Mouse (Mus musculus): ENCODE results near the gene Spata21. TPM values are rescaled to one million over a fixed set of nuclear protein-coding genes. Genes with fewer than 3 reads are reported as not detected.
A peak's percentile ranks its signal among the peaks of the same experiment; 100 is the strongest.
"Not testable (repeated sequence)": the region's sequence is repeated elsewhere in the genome, so short reads cannot be mapped to it uniquely, and the experiment has no call there.

Gene Spata21
- total RNA-seq, 1 experiment from 2014 or later: not detected

DNA sequence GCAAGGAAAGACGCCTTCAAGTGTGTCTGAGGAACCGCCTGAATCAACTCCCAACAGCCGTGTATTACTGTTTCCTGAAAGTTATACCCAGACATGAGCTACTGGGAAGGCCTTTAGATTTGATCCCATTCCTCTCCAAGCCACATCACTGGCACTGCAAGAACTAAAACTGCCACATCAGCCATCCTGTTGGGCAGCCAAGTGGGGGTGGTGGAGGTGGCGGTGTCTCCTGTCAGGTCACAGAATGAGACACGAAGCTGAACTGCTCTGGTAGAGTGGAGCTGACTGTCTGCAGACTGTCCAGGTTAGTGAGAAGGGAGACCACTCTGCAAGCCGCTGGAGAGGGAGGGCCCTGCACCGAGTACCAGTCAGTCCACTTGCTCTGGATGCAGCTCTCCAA, 34.5 kb downstream of the Spata21 start:
- ATAC-seq (replicated peaks; ENCODE audit: low read depth, poor library complexity, severe bottlenecking): no peak

DNA sequence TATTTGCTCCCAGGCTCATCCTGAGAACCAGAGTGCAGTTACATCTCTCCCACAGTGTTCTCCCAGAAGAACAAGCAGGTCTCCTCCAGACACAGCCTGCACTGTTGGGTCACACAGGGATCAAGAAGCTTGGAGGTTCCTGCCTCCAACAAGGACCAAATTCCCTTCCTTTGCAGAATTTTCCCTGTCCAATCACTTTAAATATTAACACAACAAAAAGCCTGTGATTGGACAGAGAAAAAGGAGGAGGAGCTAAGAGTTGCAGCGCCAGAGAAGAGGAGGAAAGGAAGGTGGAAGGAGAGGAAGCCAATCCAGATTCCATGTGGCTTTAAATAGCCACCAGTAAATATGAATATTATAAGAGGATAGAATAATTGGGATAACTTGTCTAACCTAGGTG, 34.9 kb downstream of the Spata21 start:
- no peak for ATAC-seq (replicated peaks; ENCODE audit: low read depth, poor library complexity, severe bottlenecking)

DNA sequence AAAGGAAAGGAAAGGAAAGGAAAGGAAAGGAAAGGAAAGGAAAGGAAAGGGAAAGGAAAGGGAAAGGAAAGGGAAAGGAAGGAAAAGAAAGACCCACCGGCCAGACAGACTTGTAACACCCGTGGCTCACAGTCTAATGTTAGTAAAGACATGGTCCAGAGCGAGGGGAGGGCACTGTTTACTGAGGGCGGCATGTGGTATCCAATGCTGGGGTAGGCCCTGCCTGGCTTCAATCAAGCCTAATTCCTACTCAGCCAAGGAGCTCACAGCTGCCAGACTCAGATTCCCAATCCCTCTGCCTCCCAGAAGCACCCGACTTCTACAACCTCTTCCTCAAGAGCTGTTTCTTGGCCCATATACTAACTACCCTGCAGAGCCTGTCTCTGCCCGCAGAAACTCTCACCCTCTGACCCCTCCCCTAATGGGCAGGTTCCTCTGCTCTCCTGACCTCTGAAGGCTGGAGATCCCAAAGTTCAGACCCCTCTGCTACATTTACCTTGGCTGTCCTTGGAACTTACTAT, 41.1 kb downstream of the Spata21 start:
- ATAC-seq (replicated peaks; ENCODE audit: low read depth, poor library complexity, severe bottlenecking): no peak

DNA sequence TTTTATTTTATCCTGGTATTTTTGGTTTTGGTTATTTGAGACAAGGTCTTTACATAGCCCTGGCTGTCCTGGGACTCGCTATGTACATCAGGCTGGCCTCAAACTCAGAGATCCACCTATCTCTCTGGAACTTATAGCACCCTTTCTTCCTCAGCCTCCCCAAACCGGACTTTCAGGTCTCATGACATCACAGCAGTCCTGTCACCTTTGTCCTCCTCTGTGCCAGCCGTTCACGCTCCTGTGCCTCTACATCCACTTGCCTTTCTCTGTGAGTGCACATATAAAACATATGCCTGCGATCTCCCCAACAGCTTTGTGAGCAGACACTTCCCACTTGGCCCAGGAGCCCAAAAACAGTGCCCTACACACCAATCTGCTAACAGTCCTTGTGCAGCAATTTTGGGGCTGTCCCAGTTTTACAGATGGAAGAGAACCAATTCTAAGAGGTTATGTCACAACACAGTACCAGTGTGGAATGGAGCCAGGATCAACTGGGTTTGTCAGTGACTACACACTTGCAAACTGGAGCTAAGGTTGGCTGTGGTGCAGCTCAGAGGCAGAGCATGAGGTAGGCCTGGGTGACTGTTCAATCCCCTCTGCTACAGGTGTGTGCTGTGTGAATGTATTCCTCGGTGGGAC, 42.7 kb downstream of the Spata21 start:
- no peak for ATAC-seq (replicated peaks; ENCODE audit: low read depth, poor library complexity, severe bottlenecking)

DNA sequence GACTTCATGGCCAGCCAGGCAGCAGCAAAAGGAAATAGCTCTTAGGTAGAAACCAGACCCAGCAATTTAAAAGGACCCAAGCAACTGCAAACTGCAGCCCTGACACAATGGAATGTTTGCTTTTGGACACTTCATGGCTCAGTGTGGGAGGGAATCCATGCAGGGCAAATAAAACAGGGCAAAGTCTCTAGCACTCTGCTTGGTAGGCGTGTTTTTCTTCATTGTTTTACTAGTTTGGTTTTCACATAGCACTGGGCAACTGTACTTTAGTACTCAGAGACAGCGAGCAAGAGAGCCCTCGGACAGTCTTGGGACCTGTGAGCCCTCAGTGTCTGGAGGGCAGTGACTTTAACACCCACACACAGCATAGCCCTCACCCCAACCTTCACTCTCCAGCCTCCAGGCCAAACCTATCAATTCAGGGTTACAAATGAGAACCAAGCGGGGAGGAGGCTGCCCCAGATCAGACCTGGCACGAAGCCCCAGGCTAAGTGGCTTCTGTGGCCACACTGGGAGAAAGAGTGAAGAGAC, 43.5 kb downstream of the Spata21 start:
- no peak for ATAC-seq (replicated peaks; ENCODE audit: low read depth, poor library complexity, severe bottlenecking)

DNA sequence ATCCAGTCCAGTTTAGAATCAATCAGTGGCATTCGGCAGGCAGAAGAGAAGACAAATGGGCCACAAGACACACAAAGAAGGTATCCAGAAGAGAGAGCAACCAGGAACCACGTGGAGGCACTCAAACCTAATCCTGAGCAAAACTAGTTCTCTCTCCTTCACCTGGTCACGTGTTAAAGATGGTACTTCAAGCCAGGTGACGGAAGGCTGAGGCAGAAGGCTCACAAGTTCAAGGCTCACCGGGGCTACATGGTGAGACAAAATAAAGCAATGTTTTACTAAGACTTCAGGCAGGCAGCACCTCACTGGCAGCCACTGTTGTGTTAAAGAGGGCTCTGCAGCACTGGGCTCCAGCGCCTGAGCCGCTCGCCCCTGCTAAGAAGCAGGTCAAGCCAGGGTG, 44.1 kb downstream of the Spata21 start:
- no peak for ATAC-seq (replicated peaks; ENCODE audit: low read depth, poor library complexity, severe bottlenecking)

DNA sequence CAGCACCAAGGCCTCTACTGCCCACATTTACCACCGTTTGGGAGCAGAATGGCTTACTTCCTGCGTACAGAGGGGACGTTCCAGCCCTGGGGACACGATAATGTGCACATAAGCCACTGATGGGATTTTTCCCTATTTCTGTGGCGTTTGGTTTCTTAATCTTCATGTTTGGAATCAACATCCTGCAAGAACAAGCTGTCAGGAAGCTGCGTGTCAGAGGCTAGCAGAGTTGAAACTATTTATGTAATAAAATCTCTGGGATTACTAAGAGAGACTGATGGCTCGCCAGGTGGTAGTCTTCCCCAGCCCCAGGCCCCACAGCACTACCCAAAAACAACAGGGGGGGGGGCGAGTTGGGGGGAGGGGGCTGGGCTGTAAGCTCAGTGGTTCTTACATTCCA, 45.1 kb downstream of the Spata21 start:
- no peak for ATAC-seq (replicated peaks; ENCODE audit: low read depth, poor library complexity, severe bottlenecking)

DNA sequence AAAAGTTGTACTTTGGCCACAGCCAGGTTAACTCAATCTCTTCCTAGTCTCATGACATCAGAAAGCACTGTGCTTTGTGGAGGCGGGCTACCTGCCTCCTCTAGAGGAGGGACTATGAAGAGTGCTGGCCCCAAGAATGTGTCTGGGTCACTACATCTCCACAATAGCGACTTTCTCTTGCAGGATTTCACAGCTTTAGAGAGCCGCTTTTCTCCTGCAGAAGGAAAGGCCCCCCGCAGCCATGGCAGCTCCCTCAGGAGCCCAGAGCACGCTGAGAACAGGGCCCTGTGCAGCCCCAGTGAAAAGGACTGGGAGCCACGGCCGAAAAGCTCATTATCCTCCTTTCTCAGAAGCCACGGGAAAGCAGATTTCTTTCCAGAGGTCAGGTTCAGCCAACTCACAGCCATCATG, 45.9 kb downstream of the Spata21 start:
- ATAC-seq (replicated peaks; ENCODE audit: low read depth, poor library complexity, severe bottlenecking): no peak

DNA sequence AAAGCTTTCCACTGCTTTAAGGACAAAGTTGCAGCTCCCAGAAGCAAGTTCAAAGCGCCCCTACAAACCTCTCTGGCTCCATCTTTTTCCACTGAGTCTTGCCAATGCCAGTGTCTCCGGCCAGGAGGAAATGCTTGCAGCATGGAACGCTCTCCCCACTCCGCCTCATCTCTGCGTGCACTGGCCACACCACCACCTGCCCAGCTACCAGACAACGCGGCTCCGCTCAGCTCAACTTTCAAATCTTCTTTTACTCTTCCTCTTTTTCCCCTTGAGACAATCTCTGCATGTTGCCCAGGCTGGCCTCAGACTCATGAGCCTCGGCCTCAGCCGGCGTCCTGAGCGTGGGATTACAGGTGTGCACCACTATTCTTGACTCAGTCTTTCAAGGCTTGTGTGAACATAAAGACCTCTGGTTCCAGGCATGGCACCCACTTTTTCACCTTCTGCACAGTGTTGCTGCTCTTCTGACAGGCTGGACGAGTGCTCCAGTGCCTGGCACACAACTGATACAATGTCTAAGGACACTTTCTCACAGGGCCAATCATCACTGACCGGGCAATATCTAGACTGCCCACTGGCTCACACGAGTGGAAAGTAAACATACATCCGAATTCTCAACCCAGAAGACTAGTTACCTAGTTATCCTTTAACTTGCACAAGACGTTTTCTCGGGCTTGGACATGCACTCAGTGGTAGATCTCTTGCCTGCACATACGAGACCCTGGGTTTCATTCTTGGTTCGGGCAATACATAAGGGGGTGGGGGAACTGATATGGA, 46.8 kb downstream of the Spata21 start:
- 0 out of 2 replicates have a peak, but pooled peaks have one; percentile 10 for ATAC-seq (replicated peaks; ENCODE audit: low read depth, poor library complexity, severe bottlenecking)

DNA sequence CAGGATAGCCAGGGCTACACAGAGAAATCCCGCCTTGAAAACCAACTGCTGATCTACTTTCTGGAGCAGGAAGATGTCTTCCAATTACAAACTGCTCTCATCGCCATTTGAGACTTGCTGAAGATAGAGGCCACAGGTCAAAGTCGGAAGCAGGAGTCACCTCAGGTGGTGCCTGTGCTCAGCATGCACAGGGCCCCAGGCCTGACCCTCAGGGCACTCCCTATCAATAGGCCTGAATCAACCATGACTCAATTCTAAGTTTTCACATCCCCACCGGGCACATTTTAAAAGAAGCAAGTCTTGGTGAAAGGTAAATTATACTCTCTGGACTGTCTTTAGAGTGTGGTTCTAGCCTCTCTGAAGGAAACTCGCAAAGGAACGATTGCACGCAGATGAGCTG, 48.0 kb downstream of the Spata21 start:
- ATAC-seq (replicated peaks; ENCODE audit: low read depth, poor library complexity, severe bottlenecking): no peak

DNA sequence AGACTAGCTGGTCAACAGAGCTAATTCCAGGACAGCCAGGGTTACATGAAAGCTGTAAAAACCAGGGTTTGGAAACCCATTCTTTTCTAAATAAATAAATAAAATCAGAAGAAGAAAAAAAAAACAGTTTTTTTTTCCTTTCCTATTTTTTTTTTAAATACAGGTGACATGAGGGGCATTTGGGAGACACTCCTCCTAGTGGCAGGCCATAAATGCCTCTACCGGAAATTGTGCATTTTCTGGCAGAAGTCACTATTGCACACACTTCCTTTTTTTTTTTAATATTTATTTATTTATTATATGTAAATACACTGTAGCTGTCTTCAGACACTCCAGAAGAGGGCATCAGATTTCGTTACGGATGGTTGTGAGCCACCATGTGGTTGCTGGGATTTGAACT, 49.6 kb downstream of the Spata21 start:
- ATAC-seq (replicated peaks; ENCODE audit: low read depth, poor library complexity, severe bottlenecking): not testable (repeated sequence)

DNA sequence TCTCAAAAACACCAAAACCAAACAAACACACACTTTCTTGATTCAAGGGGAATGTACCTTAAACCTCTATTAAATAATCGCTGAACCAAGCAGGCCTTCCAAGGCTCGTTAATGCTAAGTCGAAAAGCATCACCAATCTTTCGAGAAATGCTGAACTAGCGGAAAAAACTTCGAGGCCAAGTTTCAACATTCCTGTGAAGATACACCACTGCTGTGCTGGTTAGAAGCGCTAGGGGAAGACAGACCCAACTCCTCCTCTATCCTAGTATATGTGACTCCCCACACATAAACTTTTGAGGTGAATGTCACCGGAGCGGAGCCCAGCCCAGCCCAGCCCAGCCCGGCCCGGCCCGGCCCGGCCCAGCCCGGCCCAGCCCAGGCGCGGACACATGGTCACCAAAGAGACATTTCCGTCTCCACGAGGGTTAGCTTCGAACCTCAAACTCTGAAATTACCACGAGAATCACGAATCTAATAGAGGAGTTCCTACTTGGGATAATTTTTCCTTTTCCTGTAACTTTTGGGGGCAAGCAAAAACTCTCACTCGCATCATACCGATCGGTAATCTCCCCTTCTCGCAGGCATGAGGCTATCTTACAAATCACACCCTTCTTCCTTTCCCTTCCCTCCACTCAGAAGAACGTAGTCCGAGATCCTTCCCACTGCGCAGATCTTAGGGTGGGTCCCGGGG, 50.4 kb downstream of the Spata21 start:
- 0 out of 2 replicates have a peak, but pooled peaks have one; percentile 4 for ATAC-seq (replicated peaks; ENCODE audit: low read depth, poor library complexity, severe bottlenecking)

DNA sequence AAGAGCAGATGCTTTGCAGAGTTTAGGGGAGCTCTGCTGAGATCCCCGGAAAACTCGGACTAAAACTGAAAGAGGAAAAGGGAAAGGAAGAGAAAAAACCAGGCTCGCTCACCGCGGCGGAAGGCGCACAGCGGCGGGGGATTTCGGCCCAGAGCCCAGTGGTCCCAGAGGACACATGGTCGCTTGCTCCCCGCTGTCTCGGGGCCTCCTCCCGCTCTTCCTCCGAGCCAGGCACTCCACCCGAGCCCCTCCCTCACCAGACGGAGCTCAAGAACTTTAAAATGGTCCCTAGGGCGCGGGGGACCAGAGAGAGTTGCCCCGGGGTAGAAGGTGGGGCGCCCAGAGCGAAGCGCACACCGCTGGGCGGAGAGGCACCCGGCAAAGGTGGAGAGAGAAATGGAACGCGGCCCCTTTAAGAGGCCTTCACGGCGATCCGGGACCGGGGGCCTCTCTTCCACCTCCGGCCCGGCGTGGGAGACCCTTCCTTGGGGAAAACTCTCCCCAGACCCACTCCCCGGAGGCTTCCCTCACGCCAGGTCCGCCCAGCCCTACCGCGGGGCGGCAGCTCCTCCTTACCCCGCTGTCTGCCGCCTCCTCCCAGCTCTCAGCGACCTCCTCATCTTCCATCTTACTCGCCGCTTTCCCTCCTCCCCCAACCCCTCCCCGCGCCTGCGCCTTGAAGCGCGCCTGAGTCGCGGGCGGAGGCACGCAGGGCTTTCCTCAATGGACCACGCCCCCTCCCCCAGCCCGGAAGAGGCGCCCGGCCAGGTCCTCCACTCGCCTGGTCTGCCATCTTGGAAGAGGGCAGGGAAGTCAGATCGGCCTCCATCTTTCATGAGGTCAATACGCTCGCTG, 51.2 kb downstream of the Spata21 start, which contains the start of gene Szrd1:
TSS of gene Szrd1 (minus strand) at position 660 of the 855 bp plus-strand sequence.
- peak; percentile 88 for ATAC-seq (replicated peaks; ENCODE audit: low read depth, poor library complexity, severe bottlenecking)

DNA sequence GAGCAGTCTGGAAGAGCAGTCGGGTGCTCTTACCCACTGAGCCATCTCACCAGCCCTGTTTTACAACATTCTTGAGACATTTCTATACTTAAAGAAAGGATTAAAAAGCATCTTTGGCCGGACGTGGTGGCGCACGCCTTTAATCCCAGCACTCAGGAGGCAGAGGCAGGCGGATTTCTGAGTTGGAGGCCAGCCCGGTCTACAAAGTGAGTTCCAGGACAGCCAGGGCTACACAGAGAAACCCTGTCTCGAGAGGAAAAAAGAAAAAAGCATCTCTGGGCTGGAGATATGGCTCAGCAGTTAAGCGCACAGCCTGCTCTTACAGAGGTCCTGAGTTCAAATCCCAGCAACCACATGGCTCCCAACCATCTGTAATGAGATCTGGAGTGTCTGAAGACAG, 52.2 kb downstream of the Spata21 start:
- not testable (repeated sequence) for ATAC-seq (replicated peaks; ENCODE audit: low read depth, poor library complexity, severe bottlenecking)

DNA sequence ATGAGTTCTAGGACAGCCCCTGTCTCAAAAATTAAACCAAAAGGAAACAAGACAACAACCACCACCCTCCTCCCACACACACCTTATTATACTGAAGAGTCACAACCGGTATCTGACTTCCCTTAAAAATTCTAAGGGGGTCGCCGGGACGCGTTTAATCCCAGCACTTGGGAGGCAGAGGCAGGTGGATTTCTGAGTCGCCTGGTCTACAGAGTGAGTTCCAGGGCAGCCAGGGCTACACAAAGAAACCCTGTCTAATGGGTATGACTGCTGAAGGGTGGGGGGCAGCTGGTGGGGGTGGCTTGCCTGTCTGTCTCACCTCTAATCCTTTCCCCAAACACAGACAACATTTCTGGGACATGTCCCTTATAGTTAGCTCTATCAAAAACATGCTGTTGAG, 52.8 kb downstream of the Spata21 start:
- no peak for ATAC-seq (replicated peaks; ENCODE audit: low read depth, poor library complexity, severe bottlenecking)

DNA sequence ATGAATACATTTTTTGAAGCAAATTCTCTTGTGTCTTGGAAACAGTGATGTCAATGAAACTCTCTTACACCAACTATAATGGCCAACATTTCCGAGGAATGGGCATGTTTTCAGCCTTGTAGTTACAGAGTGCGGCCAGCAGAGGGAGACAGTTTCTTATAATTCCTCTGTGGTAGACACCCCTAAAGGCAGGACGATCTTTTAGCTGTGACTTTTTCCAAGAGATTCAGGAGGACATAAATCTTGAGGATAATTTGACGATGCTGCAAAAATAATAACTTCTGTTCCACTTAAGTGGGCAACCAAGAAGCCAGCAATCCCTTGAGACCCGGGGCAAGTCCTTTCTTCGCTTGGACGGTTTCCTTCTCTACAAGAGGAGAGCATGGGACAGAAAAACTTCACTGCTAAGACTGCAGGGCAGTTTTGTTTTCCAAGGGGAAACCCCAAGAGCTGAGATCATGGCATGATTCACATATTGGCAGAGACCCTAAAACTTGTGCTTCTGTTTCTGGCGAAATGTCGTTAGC, 54.2 kb downstream of the Spata21 start:
- ATAC-seq (replicated peaks; ENCODE audit: low read depth, poor library complexity, severe bottlenecking): peak; percentile 29

DNA sequence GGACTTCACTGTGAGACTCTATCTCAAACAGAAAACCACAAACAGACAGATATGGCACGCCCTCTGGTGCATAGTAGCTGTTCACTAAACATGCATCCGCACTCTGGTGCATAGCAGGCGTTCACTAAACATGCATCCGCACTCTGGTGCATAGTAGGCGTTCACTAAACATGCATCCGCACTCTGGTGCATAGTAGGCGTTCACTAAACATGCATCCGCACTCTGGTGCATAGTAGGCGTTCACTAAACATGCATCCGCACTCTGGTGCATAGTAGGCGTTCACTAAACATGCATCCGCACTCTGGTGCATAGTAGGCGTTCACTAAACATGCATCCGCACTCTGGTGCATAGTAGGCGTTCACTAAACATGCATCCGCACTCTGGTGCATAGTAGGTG, 57.0 kb downstream of the Spata21 start:
- ATAC-seq (replicated peaks; ENCODE audit: low read depth, poor library complexity, severe bottlenecking): not testable (repeated sequence)

DNA sequence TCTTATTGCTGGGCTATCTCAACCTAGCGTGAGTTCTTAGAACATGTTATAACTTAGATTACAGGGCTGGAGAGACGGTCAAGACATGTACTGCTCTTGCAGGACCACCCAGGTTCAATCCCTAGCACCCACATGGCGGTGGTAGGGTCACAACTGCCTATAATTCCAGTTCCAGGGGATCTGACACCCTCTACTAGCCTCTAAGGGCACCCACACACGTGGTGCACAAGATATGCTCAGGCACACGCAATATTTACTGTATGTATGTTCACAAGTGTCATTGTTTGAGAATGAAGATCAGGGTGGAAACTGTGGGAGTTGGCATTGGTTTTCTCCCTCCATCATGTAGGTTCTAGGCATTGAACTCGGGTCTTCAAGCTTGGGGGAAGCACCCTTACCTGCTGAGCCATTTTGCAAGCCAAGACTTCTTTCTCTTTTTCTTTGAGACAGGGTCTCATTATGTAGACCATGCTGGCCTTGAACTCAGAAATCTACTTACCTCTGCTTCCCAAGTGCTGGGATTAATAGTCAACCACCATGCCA, 58.4 kb downstream of the Spata21 start:
- ATAC-seq (replicated peaks; ENCODE audit: low read depth, poor library complexity, severe bottlenecking): no peak
